Mouse (Mus musculus) cortical plate, adult 2 months (tissue): ENCODE measurements around the gene Hps3. TPM values are rescaled to one million over a fixed set of nuclear protein-coding genes. Genes with fewer than 3 reads are reported as not detected.

ENCODE experiments used
- H3K27ac ChIP-seq: fragments of 200-500 bp; 2 replicates; pipeline ENCODE4 v1.5.1; 2012; ENCODE audit warnings: low read length, control low read depth, inconsistent platforms; ENCODE audit not compliant: insufficient read depth
- H3K4me1 ChIP-seq: fragments of 200-500 bp; 2 replicates; pipeline ENCODE4 v1.6.1; 2011; ENCODE audit warnings: low read length; ENCODE audit not compliant: control insufficient read depth, insufficient read depth
- H3K4me3 ChIP-seq: fragments of 200-500 bp; 2 replicates; pipeline ENCODE4 v1.5.1; 2011; ENCODE audit warnings: mild to moderate bottlenecking, low read length, control low read depth; ENCODE audit not compliant: insufficient read depth
- CTCF ChIP-seq: fragments of 200-500 bp; IDR thresholded peaks from 2 replicates; pipeline ENCODE4 v1.5.1; 2011; ENCODE audit warnings: mild to moderate bottlenecking, control low read depth, low read length; ENCODE audit not compliant: insufficient read depth; ENCODE audit errors: extremely low read depth
- POLR2A ChIP-seq: fragments of 200-500 bp; IDR thresholded peaks from 2 replicates; pipeline ENCODE4 v1.6.1; 2011; ENCODE audit warnings: mild to moderate bottlenecking, low read length, control low read depth; ENCODE audit not compliant: insufficient read depth; ENCODE audit errors: extremely low read depth
- polyA plus RNA-seq: library from polyadenylated mRNA; depleted of rRNA; stranded (reverse); fragments of >200 nt; gene quantifications from 2 replicates; pipeline ENCODE4 v1.2.3, GENCODE M21; 2012

Gene Hps3
- polyA plus RNA-seq, 1 experiment: 16.6 TPM

DNA sequence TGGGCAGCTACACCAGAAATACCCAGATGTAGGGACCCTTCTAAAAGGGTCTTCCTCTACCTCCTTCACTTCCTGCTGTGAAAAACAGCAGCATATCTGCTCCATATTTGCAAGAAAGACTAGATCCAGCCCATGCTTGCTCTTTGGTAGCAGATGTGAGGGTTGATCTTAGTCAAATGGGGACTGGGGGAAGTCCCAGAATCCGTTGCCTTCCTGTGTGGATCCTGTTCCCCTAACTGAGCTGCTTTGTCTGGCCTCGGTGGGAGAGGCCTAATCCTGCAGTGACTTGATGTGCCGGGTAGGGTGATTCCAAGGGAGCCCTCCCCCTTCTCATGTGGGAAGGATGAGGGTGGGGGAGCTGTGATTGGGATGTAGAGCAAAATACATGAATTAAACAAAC lies 49.0 kb downstream of the Hps3 start:
- TF ChIP-seq POLR2A (no peak), CTCF (no peak)
- H3K4me1 ChIP-seq: no peaks in the 10 kb centered on the region
- no peak overlapping the region for H3K27ac ChIP-seq
- H3K4me3 ChIP-seq: no peak overlapping the region

DNA sequence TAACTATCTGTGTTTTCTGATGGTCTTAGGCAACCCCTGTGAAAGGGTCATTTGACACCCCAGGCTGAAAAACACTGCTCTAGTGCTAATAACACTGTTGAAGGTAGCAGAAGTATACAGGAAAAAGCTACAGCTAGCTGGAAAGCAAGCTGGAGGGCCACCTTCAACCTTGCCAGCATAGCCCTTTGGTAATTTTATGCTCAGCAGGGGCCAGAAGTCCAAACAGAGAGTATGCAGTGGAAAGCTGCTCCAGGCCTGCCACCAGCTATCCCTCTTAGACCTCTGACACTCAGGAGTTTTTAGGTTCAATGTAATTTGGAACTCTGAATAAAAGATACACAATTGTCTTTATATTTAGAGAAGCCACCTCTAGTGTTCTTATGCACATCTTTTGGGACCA lies 52.3 kb downstream of the Hps3 start:
- H3K4me1 ChIP-seq: no peaks in the 10 kb centered on the region
- no peak for TF ChIP-seq CTCF
- TF ChIP-seq POLR2A: no peak
- no peak overlapping the region for H3K27ac ChIP-seq
- H3K4me3 ChIP-seq: no peak overlapping the region

DNA sequence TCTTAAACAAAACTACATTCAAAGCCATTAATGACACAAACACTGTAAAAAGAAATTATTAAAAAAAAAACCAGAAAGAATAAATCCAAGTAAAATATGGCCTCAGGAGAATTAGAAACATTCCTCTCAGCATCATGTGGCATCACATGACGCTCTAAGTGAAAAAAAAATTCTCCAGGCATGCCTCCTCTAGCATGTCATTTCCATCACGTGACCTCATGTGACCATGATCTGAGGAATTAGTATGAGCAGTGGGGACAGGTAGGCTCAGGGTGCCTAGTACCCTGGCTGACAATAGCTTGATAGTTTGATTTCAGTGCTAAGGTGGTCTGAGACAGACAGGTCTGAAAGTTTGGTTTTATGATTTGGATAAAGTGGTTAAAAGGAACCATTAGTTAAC lies 54.0 kb downstream of the Hps3 start:
- no peak overlapping the region for H3K27ac ChIP-seq
- no peaks in the 10 kb centered on the region for H3K4me1 ChIP-seq
- TF ChIP-seq POLR2A (no peak), CTCF (no peak)
- no peak overlapping the region for H3K4me3 ChIP-seq

DNA sequence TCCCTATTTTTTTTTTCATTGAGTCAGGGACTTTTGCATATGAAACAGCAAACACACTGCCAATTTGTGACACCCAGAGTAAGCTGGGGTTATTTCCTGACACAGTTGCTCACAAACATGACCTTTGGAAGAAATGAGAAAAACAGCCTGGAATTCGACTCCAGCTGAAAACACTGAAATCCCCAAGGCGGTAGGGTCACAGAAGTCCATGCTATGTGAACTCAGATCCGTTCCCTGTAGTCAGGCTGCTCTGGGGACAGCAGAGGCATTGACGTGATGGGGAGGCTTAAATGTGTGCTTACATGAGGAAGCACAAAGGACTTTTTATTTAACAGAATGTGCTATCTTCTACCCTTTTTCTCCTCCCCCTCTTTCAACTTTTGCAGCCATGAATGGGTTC lies 56.6 kb downstream of the Hps3 start:
- TF ChIP-seq POLR2A (no peak), CTCF (no peak)
- H3K4me1 ChIP-seq: no peaks in the 10 kb centered on the region
- no peak overlapping the region for H3K27ac ChIP-seq
- H3K4me3 ChIP-seq: no peak overlapping the region

DNA sequence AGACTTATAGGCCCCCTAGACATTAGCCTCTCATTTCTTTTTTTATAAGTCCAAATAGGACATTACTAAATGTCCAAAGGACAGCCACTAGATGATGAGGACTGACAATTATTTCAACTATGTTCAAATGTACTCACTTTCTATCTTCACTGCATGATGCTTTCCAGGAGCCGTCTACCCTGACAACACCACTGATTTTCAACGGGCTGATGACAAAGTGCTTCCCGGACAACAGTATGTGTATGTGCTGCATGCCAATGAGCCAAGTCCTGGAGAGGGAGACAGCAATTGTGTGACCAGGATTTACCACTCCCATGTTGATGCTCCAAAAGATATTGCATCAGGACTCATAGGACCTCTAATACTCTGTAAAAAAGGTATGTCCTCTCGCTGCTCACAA lies 69.0 kb downstream of the Hps3 start:
- TF ChIP-seq CTCF (no peak), POLR2A (no peak)
- Histone ChIP-seq H3K4me1 (no peaks in the 10 kb centered on the region), H3K27ac (no peak overlapping the region)

DNA sequence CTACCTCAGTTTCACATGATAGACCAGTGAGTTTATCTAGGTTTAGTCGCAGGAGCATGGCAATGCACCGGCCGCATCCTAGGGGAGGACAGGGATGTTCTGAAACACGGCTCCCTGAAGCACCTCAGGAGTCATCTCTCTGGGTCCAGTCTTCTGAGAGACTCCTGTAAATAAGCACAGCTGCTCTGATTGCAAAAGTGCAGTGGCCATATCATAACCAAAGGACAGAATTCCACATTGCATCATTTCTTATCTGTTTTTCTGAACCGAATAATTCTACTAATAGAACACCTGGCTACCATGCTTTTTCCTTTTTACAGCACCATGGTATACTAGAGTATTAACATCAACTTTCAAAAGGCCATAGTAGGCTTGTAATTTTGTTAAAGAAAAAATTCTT lies 69.9 kb downstream of the Hps3 start:
- H3K4me1 ChIP-seq: no peaks in the 10 kb centered on the region
- TF ChIP-seq CTCF (no peak), POLR2A (no peak)
- no peak overlapping the region for H3K27ac ChIP-seq
- no peak overlapping the region for H3K4me3 ChIP-seq

More for the DNA sequence above, 69.0 kb downstream of the Hps3 start:
- H3K4me3 ChIP-seq: no peak overlapping the region

DNA sequence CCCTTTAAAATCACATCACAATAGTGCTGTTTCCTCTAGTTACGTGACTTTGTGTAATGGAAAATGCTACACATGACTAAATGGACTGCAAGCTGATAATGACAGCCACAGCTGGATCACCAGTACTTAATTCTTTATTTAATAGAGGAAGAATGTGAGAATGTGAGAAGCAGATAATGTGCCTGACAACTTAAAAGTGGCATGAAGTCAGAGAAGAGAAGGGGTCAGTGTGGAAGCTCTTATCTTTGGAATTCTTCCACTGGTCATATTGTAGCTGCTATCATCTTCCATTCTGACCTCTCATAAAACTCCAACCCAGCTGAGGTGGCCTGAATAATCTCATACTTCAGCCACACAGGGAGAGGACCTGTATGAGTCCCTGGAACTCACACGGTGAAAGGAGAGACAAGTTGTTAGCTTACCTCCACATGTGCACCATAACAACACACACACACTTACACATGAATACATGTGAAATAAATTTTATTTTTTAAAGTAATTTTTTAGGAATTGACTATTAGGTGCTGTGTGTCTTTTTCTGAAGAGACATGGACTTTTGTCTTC lies 70.4 kb downstream of the Hps3 start:
- H3K4me1 ChIP-seq: no peaks in the 10 kb centered on the region
- no peak for TF ChIP-seq POLR2A
- no peak for TF ChIP-seq CTCF
- H3K27ac ChIP-seq: no peak overlapping the region
- no peak overlapping the region for H3K4me3 ChIP-seq

DNA sequence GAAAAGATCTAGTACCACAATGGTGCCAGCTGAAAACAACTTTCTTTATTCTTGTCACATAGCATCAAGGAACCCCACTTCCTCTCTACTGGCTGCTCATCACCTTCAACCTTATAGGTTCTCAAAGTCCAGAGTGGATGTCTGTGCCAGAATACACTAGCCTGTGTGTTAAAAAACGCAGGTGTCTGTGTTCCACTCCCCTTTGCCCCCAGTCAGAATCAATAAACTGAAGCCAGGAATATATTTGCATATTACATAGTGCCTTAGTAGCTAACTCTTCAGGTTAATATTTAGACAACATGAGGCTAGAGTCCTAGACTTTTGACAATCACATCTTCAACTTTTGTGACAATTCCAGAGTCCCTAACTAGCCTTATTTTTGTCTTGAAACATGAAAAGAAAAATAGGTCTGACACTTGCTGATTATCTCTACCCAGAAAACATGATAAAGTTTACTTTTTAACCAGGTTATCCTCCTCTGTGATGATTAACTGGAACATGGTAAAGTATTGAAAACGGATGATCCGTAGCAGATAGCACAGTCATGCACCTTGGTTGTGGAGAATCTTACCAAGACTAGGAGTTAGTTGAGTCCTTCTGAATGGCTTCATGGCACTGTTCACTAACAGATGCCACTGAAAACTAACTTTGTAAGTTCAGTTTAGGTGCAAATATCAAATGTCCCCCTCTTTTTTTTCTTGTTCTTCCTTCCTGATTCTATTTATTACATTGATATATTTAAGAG lies 72.2 kb downstream of the Hps3 start:
- TF ChIP-seq POLR2A: no peak
- no peak for TF ChIP-seq CTCF
- no peak overlapping the region for H3K4me3 ChIP-seq
- H3K27ac ChIP-seq: no peak overlapping the region
- H3K4me1 ChIP-seq: no peaks in the 10 kb centered on the region

DNA sequence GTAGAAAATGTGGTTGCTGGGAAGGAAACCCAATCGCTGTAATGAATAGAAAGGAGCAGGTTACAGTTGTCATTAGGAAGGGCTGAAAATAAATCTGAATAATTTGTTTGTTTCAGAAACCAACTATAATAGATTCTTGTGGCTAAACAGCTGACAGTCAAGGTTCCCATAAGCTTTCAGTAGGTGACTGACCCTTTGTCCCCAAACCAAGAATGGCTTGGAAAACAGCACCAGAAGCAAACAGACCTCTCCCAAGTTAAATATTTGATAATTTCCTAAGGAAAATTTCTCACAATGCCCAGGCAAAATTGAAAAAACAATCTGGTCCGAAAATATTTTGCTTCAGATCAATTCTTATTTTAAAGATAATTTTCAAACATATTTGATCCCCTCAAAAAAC lies 73.8 kb downstream of the Hps3 start:
- no peak overlapping the region for H3K27ac ChIP-seq
- H3K4me1 ChIP-seq: no peaks in the 10 kb centered on the region
- no peak overlapping the region for H3K4me3 ChIP-seq
- TF ChIP-seq CTCF: no peak
- no peak for TF ChIP-seq POLR2A

DNA sequence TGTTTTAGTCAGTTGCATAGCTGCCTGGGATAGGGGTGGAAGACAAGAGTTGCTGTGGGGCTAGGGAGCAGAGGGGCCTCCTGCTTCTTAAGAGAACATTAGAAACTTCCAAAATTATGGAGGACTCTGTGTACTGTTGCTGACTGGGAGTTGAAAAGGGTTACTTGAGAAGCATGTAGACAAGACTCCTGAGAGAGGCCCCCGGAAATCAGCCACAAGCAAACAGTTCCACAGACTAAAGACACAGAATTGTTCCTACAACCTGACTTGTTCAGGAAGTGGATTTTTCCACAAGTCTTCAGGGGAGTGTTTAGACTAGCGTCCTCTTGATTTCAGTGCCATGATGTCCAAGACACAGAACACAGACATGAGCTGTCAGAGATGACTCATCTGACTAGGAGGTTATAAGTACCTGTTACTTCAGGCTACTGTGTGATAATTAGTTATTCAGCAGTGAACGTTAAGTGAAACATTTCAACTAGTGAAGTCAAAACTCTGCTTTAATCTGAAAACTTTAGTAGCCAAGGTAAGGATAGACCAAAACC lies 74.5 kb downstream of the Hps3 start:
- no peak overlapping the region for H3K4me3 ChIP-seq
- H3K27ac ChIP-seq: no peak overlapping the region; the same call in 1 of the 2 replicates
- TF ChIP-seq POLR2A: no peak
- H3K4me1 ChIP-seq: no peaks in the 10 kb centered on the region

DNA sequence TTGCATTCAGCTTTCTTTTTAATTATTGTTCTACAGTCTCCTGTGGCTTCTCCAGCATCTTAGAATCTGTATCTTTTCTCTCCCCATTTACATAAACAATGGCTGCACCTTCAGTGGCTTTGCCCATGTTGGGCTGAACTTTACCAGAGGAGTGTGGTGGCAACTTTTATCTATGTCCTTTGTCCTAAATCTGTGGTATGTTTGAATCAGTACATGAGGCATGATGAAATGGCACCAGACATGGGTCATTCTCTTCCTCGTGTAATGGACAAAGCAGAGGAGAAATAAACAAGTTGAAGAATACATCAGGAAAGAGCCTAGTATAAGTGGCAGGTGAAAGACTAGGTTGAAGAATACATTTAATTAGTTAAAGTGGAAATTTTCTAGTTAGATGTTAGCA lies 76.1 kb downstream of the Hps3 start:
- Histone ChIP-seq H3K4me3 (no peak overlapping the region), H3K4me1 (no peaks in the 10 kb centered on the region), H3K27ac (no peak overlapping the region)
- TF ChIP-seq CTCF: no peak
- no peak for TF ChIP-seq POLR2A
